Mouse (Mus musculus) MEL (cell line): ENCODE measurements around the gene Paxx. TPM values are rescaled to one million over a fixed set of nuclear protein-coding genes. Genes with fewer than 3 reads are reported as not detected.

ENCODE experiments used
- DNase-seq: peaks from one replicate; pipeline ENCODE4 v3.0.0; 2011; ENCODE audit warnings: low read depth, low spot score
- H3K27ac ChIP-seq: 2 replicates; pipeline ENCODE4 v1.5.1; 2012; ENCODE audit warnings: low read depth, mild to moderate bottlenecking, control low read depth, low read length, moderate library complexity; ENCODE audit not compliant: control insufficient read depth
- H3K27me3 ChIP-seq, 2 experiments: fragments of 150-350 bp in 1 of 2; sonication (generic) in 1 of 2; 2 replicates each; pipeline ENCODE4 v1.6.1; 2012; ENCODE audit warnings: low read length in 2 of 2, mild to moderate bottlenecking in 2 of 2, improper control_type of control experiment in 1 of 2, moderate library complexity in 1 of 2; ENCODE audit not compliant: insufficient read depth in 2 of 2, control insufficient read depth in 1 of 2
- H3K36me3 ChIP-seq, 2 experiments: 2 replicates each; pipeline ENCODE4 v1.6.1; 2012 to 2014; ENCODE audit warnings: low read length in 2 of 2, improper control_type of control experiment in 1 of 2, inconsistent platforms in 1 of 2, mild to moderate bottlenecking in 1 of 2; ENCODE audit not compliant: insufficient read depth in 2 of 2, control insufficient read depth in 1 of 2
- H3K4me1 ChIP-seq, 2 experiments: fragments of 150-350 bp in 1 of 2; sonication (generic) in 1 of 2; 2 replicates each; pipeline ENCODE4 v1.6.1; 2012; ENCODE audit warnings: low read length in 2 of 2, improper control_type of control experiment in 1 of 2, mild to moderate bottlenecking in 1 of 2; ENCODE audit not compliant: insufficient read depth in 2 of 2, control insufficient read depth in 1 of 2
- H3K4me3 ChIP-seq, 2 experiments: fragments of 150-350 bp in 1 of 2; sonication (generic) in 1 of 2; 2 replicates each; pipeline ENCODE4 v1.5.1; 2012; ENCODE audit warnings: low read depth in 2 of 2, low read length in 2 of 2, mild to moderate bottlenecking in 2 of 2, moderate library complexity in 2 of 2, control low read depth in 1 of 2, improper control_type of control experiment in 1 of 2; ENCODE audit not compliant: control insufficient read depth in 1 of 2, insufficient read depth in 1 of 2
- H3K79me2 ChIP-seq: 2 replicates; pipeline ENCODE4 v1.6.1; 2012; ENCODE audit warnings: mild to moderate bottlenecking, low read length, moderate library complexity; ENCODE audit not compliant: control insufficient read depth, poor library complexity, insufficient read depth
- H3K9ac ChIP-seq: 2 replicates; pipeline ENCODE4 v1.6.1; 2012; ENCODE audit warnings: low read depth, mild to moderate bottlenecking, control low read depth, low read length, moderate library complexity; ENCODE audit not compliant: control insufficient read depth, poor library complexity, severe bottlenecking
- H3K9me3 ChIP-seq: fragments of 150-350 bp; sonication (generic); replicated peaks from 2 replicates; pipeline ENCODE4 v1.6.1; 2012; ENCODE audit warnings: mild to moderate bottlenecking, low read length, improper control_type of control experiment, moderate library complexity; ENCODE audit not compliant: insufficient read depth
- CHD1 ChIP-seq: IDR thresholded peaks from 2 replicates; pipeline ENCODE4 v1.6.1; 2012; ENCODE audit warnings: low read depth, mild to moderate bottlenecking, inconsistent platforms, low read length, improper control_type of control experiment
- CHD2 ChIP-seq: IDR thresholded peaks from 2 replicates; pipeline ENCODE4 v1.6.1; 2011; ENCODE audit warnings: low read length, improper control_type of control experiment
- E2F4 ChIP-seq: IDR thresholded peaks from 2 replicates; pipeline ENCODE4 v1.6.1; 2011; ENCODE audit warnings: low read depth, low read length, improper control_type of control experiment, borderline replicate concordance
- ELF1 ChIP-seq: IDR thresholded peaks from 2 replicates; pipeline ENCODE4 v1.6.1; 2014; ENCODE audit warnings: low read depth, mild to moderate bottlenecking, inconsistent platforms, low read length, improper control_type of control experiment, moderate library complexity
- EP300 ChIP-seq, 2 experiments: IDR thresholded peaks; 2 replicates each; pipeline ENCODE4 v1.6.1; 2011; ENCODE audit warnings: improper control_type of control experiment in 2 of 2, low read length in 2 of 2, low read depth in 1 of 2, mild to moderate bottlenecking in 1 of 2
- GABPA ChIP-seq: IDR thresholded peaks from 2 replicates; pipeline ENCODE4 v1.6.1; 2012; ENCODE audit warnings: low read depth, mild to moderate bottlenecking, inconsistent platforms, low read length, improper control_type of control experiment, moderate library complexity
- GATA1 ChIP-seq: IDR thresholded peaks from 2 replicates; pipeline ENCODE4 v1.6.1; 2011; ENCODE audit warnings: low read depth, low read length, improper control_type of control experiment
- HCFC1 ChIP-seq: IDR thresholded peaks from 2 replicates; pipeline ENCODE4 v1.6.1; 2012; ENCODE audit warnings: low read depth, mild to moderate bottlenecking, inconsistent platforms, low read length, improper control_type of control experiment, moderate library complexity
- JUND ChIP-seq: IDR thresholded peaks from 2 replicates; pipeline ENCODE4 v1.6.1; 2011; ENCODE audit warnings: low read depth, mild to moderate bottlenecking, improper control_type of control experiment, low read length
- MAX ChIP-seq: IDR thresholded peaks from 2 replicates; pipeline ENCODE4 v1.6.1; 2011; ENCODE audit warnings: low read length, improper control_type of control experiment
- MXI1 ChIP-seq: IDR thresholded peaks from 2 replicates; pipeline ENCODE4 v1.6.1; 2011; ENCODE audit warnings: mild to moderate bottlenecking, low read depth, low read length, improper control_type of control experiment
- MYB ChIP-seq: IDR thresholded peaks from 2 replicates; pipeline ENCODE4 v1.6.1; 2011; ENCODE audit warnings: mild to moderate bottlenecking, low read depth, low read length, improper control_type of control experiment
- MYC ChIP-seq: IDR thresholded peaks from 2 replicates; pipeline ENCODE4 v1.6.1; 2011; ENCODE audit warnings: low read depth, mild to moderate bottlenecking, low read length, improper control_type of control experiment, moderate library complexity
- POLR2A ChIP-seq, 2 experiments: IDR thresholded peaks; 2 replicates each; pipeline ENCODE4 v1.6.1; 2011 to 2012; ENCODE audit warnings: low read length in 2 of 2, mild to moderate bottlenecking in 2 of 2, control low read depth in 1 of 2, improper control_type of control experiment in 1 of 2, low read depth in 1 of 2, moderate library complexity in 1 of 2; ENCODE audit not compliant: control insufficient read depth in 1 of 2, insufficient read depth in 1 of 2, poor library complexity in 1 of 2
- TAL1 ChIP-seq: IDR thresholded peaks from 2 replicates; pipeline ENCODE4 v1.6.1; 2012; ENCODE audit warnings: mild to moderate bottlenecking, inconsistent platforms, low read length, moderate library complexity, mixed read lengths
- USF1 ChIP-seq: IDR thresholded peaks from 2 replicates; pipeline ENCODE4 v1.6.1; 2014; ENCODE audit warnings: low read depth, mild to moderate bottlenecking, inconsistent platforms, low read length, improper control_type of control experiment, moderate library complexity
- ZC3H11A ChIP-seq: IDR thresholded peaks from 2 replicates; pipeline ENCODE4 v1.6.1; 2012; ENCODE audit warnings: low read depth, mild to moderate bottlenecking, inconsistent platforms, low read length, improper control_type of control experiment
- ZKSCAN1 ChIP-seq: IDR thresholded peaks from 2 replicates; pipeline ENCODE4 v1.6.1; 2012; ENCODE audit warnings: low read depth, mild to moderate bottlenecking, inconsistent platforms, low read length, improper control_type of control experiment, moderate library complexity
- polyA plus RNA-seq, 2 experiments: library from polyadenylated mRNA; stranded (reverse) in 1 of 2; unstranded in 1 of 2; fragments of >175 nt in 1 of 2; fragments of >200 nt in 1 of 2; gene quantifications; 2 replicates each; pipeline versions ENCODE4 v1.2.1 to v1.2.4; 2012; ENCODE audit warnings: low replicate concordance in 2 of 2, low read depth in 1 of 2; ENCODE audit not compliant: insufficient read length in 2 of 2, insufficient read depth in 1 of 2, missing spikeins in 1 of 2
- total RNA-seq: library from RNA; depleted of rRNA; stranded (reverse); fragments of 300-350 nt; gene quantifications from 2 replicates; pipeline ENCODE4 v1.2.3, GENCODE M21; 2012

The Paxx gene
- total and polyA plus RNA-seq, 3 experiments: 18.5 to 22.1 TPM; not detected in 1

GRCm38 (mm10) chr2:25456205-25456953, 4.5 kb downstream of the Paxx start, which contains the start of gene Clic3:
Gene Clic3 (plus strand): TSS chr2:25456838.
- H3K9ac ChIP-seq: no peak within 1 kb of the TSS
- no peak within 1 kb of the TSS for H3K4me3 ChIP-seq
- TF ChIP-seq E2F4: no peak
- no peak for TF ChIP-seq GATA1
- no peak for TF ChIP-seq GABPA
- no peak for TF ChIP-seq CHD1
- no peak for TF ChIP-seq USF1
- TF ChIP-seq MYC: no peak
- TF ChIP-seq ELF1: no peak
- TF ChIP-seq JUND: no peak
- TF ChIP-seq TAL1: no peak
- TF ChIP-seq HCFC1: no peak
- no peak for TF ChIP-seq POLR2A (IDR thresholded peaks at IDR 0.05; ENCODE audit: control insufficient read depth in 1 of 2, insufficient read depth in 1 of 2, low read depth in 1 of 2, low read length in 2 of 2, poor library complexity in 1 of 2)
- TF ChIP-seq EP300 (IDR thresholded peaks at IDR 0.05; ENCODE audit: low read depth in 1 of 2, low read length in 2 of 2): no peak
- TF ChIP-seq ZKSCAN1: no peak
- no peak for TF ChIP-seq ZC3H11A
- TF ChIP-seq MAX: no peak
- TF ChIP-seq, all 39 proteins: peak for 0
- no peaks in the 10 kb centered on the region for H3K9me3 ChIP-seq
- H3K27me3 ChIP-seq: no peaks in the 10 kb centered on the region
- peaks cover 8% of the 10 kb centered on the region; the same call in 1 of the 2 replicates for H3K79me2 ChIP-seq
- H3K27ac ChIP-seq: no peak within 1 kb of the TSS
- no peak for DNase-seq
- H3K36me3 ChIP-seq: no peaks in the 10 kb centered on the region
- peaks cover 2 to 9% of the 10 kb centered on the region in 2 experiments; a peak in 3 of 4 replicates for H3K4me1 ChIP-seq

GRCm38 (mm10) chr2:25452951-25453350, 7.9 kb downstream of the Paxx start:
- Histone ChIP-seq H3K27ac (no peak overlapping the region), H3K9me3 (no peaks in the 10 kb centered on the region), H3K27me3 (no peaks in the 10 kb centered on the region), H3K36me3 (no peaks in the 10 kb centered on the region), H3K4me3 (no peak overlapping the region), H3K4me1 (no peaks in the 10 kb centered on the region), H3K79me2 (no peaks in the 10 kb centered on the region), H3K9ac (no peak overlapping the region)
- no peak for TF ChIP-seq ZC3H11A
- TF ChIP-seq MYB: no peak
- TF ChIP-seq MXI1: no peak
- TF ChIP-seq GABPA: no peak
- no peak for TF ChIP-seq POLR2A (IDR thresholded peaks at IDR 0.05; ENCODE audit: control insufficient read depth in 1 of 2, insufficient read depth in 1 of 2, low read depth in 1 of 2, low read length in 2 of 2, poor library complexity in 1 of 2)
- no peak for TF ChIP-seq EP300 (IDR thresholded peaks at IDR 0.05; ENCODE audit: low read depth in 1 of 2, low read length in 2 of 2)
- no peak for TF ChIP-seq CHD2
- no peak for TF ChIP-seq JUND
- no peak for DNase-seq
